Mouse (Mus musculus): Measurements from ENCODE around the gene Gpr135. TPM values are rescaled to one million over a fixed set of nuclear protein-coding genes. Genes with fewer than 3 reads are reported as not detected.

Gene Gpr135
- total RNA-seq (2022), result under 1 TPM; 0.26 to 0.41 (median 0.31) TPM

- DNase-seq (ENCODE audit: low spot score), result peak; percentile 75
These were observed at the start of gene Gpr135 for GRCm38 (mm10) chr12:72070327-72071269. Gene Gpr135, minus strand, starts transcription at chr12:72071125.

- DNase-seq (ENCODE audit: low spot score), result no peak
These were observed 44.9 kb upstream of the Gpr135 start for GRCm38 (mm10) chr12:72115686-72116345.

GRCm38 (mm10) chr12:72115126-72115525 lies 44.2 kb upstream of the Gpr135 start:
- DNase-seq (ENCODE audit: low spot score), result peak; percentile 19

- DNase-seq (ENCODE audit: low spot score), result peak; percentile 80
These were observed 33.8 kb upstream of the Gpr135 start for GRCm38 (mm10) chr12:72104525-72105281.

- no peak for DNase-seq (ENCODE audit: low spot score)
These were observed 33.1 kb upstream of the Gpr135 start for GRCm38 (mm10) chr12:72104027-72104426.

- DNase-seq (ENCODE audit: low spot score), result no peak
These were observed 31.9 kb upstream of the Gpr135 start for GRCm38 (mm10) chr12:72102776-72103175.

GRCm38 (mm10) chr12:72096966-72097365 lies 26.0 kb upstream of the Gpr135 start:
- no peak for DNase-seq (ENCODE audit: low spot score)

GRCm38 (mm10) chr12:72089802-72090201 lies 18.9 kb upstream of the Gpr135 start:
- DNase-seq (ENCODE audit: low spot score), result no peak

- DNase-seq (ENCODE audit: low spot score), result no peak
These were observed 15.4 kb upstream of the Gpr135 start for GRCm38 (mm10) chr12:72086166-72086825.

- peak; percentile 99 for DNase-seq (ENCODE audit: low spot score)
These were observed 14.6 kb upstream of the Gpr135 start, which contains the start of the genes L3hypdh and Jkamp for GRCm38 (mm10) chr12:72085329-72086165. Gene L3hypdh, minus strand, starts transcription at chr12:72085439. Gene Jkamp, plus strand, starts transcription at chr12:72085589.

- no peak for DNase-seq (ENCODE audit: low spot score)
These were observed 14.1 kb upstream of the Gpr135 start for GRCm38 (mm10) chr12:72085024-72085328.

GRCm38 (mm10) chr12:72084261-72085023 lies 13.5 kb upstream of the Gpr135 start:
- DNase-seq (ENCODE audit: low spot score), result no peak

- DNase-seq (ENCODE audit: low spot score), result no peak
These were observed 12.3 kb upstream of the Gpr135 start for GRCm38 (mm10) chr12:72083265-72083664.

- no peak for DNase-seq (ENCODE audit: low spot score)
These were observed 11.4 kb upstream of the Gpr135 start for GRCm38 (mm10) chr12:72082370-72082769.

- no peak for DNase-seq (ENCODE audit: low spot score)
These were observed 11.0 kb upstream of the Gpr135 start for GRCm38 (mm10) chr12:72081961-72082360.

- no peak for DNase-seq (ENCODE audit: low spot score)
These were observed 7.3 kb upstream of the Gpr135 start for GRCm38 (mm10) chr12:72078248-72078647.

GRCm38 (mm10) chr12:72069626-72070326 lies 1.1 kb downstream of the Gpr135 start:
- no peak for DNase-seq (ENCODE audit: low spot score)

GRCm38 (mm10) chr12:72057780-72058179 lies 13.1 kb downstream of the Gpr135 start:
- DNase-seq (ENCODE audit: low spot score), result no peak

- DNase-seq (ENCODE audit: low spot score), result no peak
These were observed 17.1 kb downstream of the Gpr135 start for GRCm38 (mm10) chr12:72053851-72054250.

Data from heart, adult 8-10 months (tissue).